Mouse (Mus musculus): ENCODE data around the gene Pkmyt1.

DNA sequence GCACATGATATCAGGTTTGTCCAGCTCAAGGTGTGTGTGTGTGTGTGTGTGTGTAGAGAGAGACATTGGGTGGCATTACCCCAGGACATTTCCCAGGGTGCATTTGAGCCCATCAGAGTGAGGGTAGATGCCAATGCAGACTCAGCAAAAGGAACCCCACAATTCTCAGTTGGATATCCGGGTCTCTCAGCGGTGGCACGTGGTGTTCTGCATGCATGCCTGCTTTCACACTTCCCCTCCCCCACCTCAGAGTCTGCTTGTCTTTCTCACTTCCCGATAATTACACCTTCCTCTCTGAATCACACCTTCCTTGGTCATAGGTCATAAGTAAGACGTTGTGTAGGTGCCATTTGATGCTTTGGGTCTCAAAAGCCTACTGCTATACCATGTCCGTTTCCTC is 21.9 kb downstream of the Pkmyt1 start:
- no peak for TF ChIP-seq POLR2A (IDR thresholded peaks at IDR 0.05; ENCODE audit: low read depth, low read length)
- TF ChIP-seq CTCF (IDR thresholded peaks at IDR 0.05; ENCODE audit: borderline replicate concordance, insufficient read depth, low read length), result no peak

Measured in embryonic fibroblast, embryonic 13.5 days (primary cell).